Mouse (Mus musculus): ENCODE results near the gene Zmpste24.

Gene Zmpste24

GRCm38 (mm10) chr4:121033006-121033405 lies 65.0 kb downstream of the Zmpste24 start:
- peak; percentile 63 for DNase-seq (ENCODE audit: low read depth, low spot score)

GRCm38 (mm10) chr4:121031440-121031839 lies 66.6 kb downstream of the Zmpste24 start:
- DNase-seq (ENCODE audit: low read depth, low spot score) = no peak

DNA sequence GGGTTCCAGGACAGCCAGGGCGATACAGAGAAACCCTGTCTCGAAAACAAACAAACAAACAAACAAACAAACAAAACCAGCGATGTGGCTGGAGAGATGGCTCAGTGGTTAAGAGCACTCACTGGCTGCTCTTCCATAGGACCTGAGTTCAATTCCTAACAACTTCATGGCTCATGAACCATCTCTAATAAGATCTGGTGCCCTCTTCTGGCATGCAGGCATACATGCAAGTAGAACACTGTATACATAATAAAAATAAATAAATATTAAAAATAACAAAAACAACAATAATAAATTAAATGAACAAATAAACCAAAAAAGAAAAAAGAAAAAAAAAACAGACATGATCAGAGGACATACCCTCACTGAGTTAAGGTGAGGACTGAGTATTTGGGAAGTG lies 68.4 kb downstream of the Zmpste24 start:
- no peak for DNase-seq (ENCODE audit: low read depth, low spot score)

- peak; percentile 80 for DNase-seq (ENCODE audit: low read depth, low spot score)
These were observed 69.2 kb downstream of the Zmpste24 start for GRCm38 (mm10) chr4:121028659-121029392.

GRCm38 (mm10) chr4:121028146-121028545 lies 69.9 kb downstream of the Zmpste24 start:
- no peak for DNase-seq (ENCODE audit: low read depth, low spot score)

DNA sequence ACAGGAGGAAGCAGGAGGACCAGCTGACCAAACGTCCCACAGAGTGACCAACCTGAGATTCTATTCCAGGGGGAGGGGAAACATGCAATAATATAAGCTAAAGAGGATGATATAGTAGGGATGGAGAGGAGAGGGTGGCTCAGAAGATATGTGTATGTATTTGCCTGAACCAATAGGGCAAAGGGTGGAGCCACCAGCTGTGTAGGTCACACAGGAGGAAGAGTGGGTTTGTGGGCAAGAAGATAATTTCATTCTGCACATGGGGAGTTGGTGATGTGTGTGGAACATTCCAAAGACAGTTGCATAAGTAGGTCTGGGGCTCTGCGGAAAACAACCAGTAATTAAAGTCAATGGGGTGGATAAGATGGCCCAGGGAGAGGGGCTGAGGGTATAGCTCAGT lies 72.4 kb downstream of the Zmpste24 start:
- DNase-seq (ENCODE audit: low read depth, low spot score) = no peak

DNA sequence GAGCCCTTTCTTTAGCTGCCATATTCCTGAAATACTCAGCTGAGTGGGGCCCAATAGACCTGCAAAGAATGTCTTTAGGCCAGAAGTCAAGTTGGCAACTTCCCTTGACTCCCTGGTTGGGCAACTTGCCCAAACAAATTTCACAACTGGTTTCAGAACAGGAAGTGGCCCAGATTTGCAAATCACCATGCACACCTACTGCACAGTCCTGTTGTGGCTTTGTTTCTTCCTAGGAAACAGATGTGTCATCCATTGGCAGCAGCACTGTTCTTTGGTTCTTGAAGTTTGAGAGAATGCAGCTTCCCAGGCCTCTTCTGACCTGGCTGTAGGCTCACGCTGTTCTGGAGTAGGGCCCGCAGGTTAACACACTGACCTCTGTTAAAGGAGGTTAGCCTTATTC lies 74.1 kb downstream of the Zmpste24 start:
- no peak for DNase-seq (ENCODE audit: low read depth, low spot score)

- no peak for DNase-seq (ENCODE audit: low read depth, low spot score)
These were observed 74.6 kb downstream of the Zmpste24 start for GRCm38 (mm10) chr4:121023464-121023863.

DNA sequence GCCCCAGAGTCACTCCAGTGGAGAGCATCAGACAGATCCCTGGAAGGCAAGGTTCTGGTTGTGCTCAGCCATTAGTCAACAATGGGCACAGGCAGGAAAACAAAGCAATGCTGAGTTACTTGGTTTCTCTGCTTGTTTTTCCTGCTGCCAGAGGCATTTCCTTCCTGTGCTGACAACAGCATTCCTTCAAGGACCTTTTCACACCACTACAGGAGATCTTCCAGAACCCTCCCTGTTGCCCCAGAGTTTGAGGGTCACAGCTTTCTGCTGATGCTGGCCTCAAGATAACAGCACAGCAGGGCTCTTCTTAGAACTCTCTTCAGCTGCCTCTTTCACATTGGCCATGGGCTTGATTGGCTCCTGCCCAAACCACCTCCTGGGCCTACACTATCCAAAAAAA lies 76.1 kb downstream of the Zmpste24 start:
- DNase-seq (ENCODE audit: low read depth, low spot score) = peak; percentile 94

- DNase-seq (ENCODE audit: low read depth, low spot score) = no peak
These were observed 77.8 kb downstream of the Zmpste24 start for GRCm38 (mm10) chr4:121020040-121020790.

GRCm38 (mm10) chr4:121018250-121018649 lies 79.8 kb downstream of the Zmpste24 start:
- no peak for DNase-seq (ENCODE audit: low read depth, low spot score)

DNA sequence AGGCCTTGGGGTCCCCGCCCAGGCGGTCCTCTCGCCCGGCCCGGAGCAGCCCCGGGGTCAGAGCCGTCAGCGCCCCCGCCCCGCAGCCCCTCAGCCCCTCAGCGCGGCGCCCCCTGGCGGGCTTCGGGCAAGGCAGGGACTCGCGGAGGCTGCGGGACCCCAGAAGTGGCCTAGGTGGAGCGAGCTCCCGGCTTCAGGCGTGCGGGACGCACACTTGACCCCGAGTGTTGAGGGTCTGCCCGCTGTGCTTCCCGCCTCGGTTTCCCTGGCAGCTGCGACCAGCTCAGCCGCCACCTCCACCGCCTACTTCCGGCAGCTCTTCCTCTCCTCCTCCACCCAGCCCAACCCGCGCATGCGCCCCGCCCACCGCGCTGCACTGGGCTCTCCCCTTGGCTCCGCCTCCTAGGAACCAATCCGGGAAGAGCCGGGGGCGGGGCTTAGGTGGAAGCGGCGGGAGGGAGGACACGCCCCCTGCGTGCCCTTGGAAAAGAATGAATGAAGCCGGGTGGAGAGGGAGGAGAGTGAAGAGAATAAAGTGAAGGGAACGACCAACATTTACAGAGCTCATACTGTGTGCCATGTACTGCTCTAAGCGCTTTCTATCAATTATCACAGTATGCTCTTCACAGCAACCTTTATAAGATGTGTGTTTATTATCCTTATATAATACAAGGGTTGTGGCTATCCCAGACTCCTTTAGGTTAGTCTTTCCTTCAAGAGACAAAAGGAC lies 80.9 kb downstream of the Zmpste24 start, which contains the start of gene Smap2:
TSS of gene Smap2 (minus strand) at position 320 of the 730 bp plus-strand sequence.
- DNase-seq (ENCODE audit: low read depth, low spot score) = peak; percentile 98

DNA sequence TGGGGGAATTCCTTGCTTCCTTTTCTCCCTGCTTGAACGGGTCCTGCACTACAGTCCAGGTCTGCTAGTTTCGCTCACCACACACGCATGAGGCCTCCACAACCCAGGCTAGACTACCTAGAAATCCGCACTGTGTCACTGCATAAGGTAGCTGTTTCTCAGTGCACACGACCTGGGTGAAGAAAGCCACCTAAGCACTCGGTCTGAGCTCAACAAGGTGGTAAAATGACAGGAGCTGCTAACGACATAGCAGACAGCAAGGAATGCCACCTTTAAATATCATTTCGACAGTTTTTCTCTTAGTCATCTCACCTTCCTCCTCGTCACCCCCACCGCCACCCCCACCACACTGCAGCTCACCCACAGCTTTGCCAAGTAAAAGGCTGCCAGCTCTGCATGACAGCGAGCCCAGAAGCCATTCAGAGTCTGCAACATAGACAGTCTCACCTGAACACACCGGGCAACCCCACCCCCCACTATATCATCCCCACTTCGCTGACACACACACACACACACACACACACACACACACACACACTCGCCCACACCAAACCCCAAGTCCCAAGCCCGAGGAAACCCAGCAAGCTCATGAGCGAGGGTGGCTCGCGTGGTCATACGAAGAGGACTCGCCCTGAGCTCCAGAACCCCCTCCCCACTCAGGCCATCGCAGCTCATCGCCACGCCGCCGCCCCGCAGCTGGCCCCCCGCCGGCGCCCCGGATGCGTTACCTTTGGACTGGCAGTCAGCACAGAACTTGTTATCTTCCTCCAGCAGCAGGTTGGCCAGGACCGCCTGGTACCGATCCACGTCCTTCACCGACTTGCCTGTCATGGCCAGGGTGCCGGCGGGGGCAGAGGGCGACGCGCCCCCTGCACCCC lies 81.8 kb downstream of the Zmpste24 start:
- DNase-seq (ENCODE audit: low read depth, low spot score) = peak; percentile 54

DNA sequence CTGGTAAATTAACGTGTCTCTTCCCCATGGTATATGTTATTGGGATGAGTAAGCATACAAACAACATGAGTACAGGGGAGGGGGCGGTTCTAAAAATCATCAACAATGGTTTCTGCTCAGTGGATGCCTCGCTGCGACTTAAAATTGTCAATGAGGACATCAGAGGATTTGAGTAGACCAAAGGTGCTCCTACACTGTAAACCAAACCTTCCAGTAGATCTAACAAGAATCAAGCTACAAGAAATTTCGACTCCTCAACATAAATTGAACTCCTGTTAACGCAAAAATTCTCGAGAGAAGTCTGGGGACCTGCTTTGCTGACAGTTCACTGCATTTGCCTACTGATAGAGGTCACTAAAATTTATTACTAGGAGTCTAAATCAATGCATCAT lies 82.8 kb downstream of the Zmpste24 start:
- DNase-seq (ENCODE audit: low read depth, low spot score) = no peak

- no peak for DNase-seq (ENCODE audit: low read depth, low spot score)
These were observed 83.3 kb downstream of the Zmpste24 start for GRCm38 (mm10) chr4:121014594-121015267.

GRCm38 (mm10) chr4:121010770-121011549 lies 87.1 kb downstream of the Zmpste24 start:
- DNase-seq (ENCODE audit: low read depth, low spot score) = no peak
